Mouse (Mus musculus) CH12.LX (cell line): Measurements from ENCODE around the gene Dazap1. TPM values are rescaled to one million over a fixed set of nuclear protein-coding genes. Genes with fewer than 3 reads are reported as not detected.

ENCODE experiments used
- DNase-seq: peaks from one replicate; pipeline ENCODE4 v3.0.0-alpha.2; 2013; ENCODE audit errors: extremely low read depth
- H3K27ac ChIP-seq: 2 replicates; pipeline ENCODE4 v1.5.1; 2012; ENCODE audit warnings: low read depth, mild to moderate bottlenecking, control low read depth, moderate library complexity; ENCODE audit not compliant: insufficient read depth
- H3K27me3 ChIP-seq: replicated peaks from 2 replicates; pipeline ENCODE3; 2012; ENCODE audit warnings: inconsistent platforms
- H3K36me3 ChIP-seq, 2 experiments: replicated peaks in 1 of 2; 2 replicates each; pipeline versions ENCODE3 to v1.6.1; 2012; ENCODE audit warnings: inconsistent platforms in 1 of 2, low read length in 1 of 2, mild to moderate bottlenecking in 1 of 2, mixed read lengths in 1 of 2, moderate library complexity in 1 of 2; ENCODE audit not compliant: control insufficient read depth in 1 of 2, insufficient read depth in 1 of 2
- H3K4me1 ChIP-seq, 2 experiments: 2 replicates each; pipeline ENCODE4 v1.6.1; 2012; ENCODE audit warnings: inconsistent platforms in 1 of 2, moderate library complexity in 1 of 2; ENCODE audit not compliant: insufficient read depth in 2 of 2, control insufficient read depth in 1 of 2
- H3K4me2 ChIP-seq: 2 replicates; pipeline ENCODE4 v1.6.1; 2012; ENCODE audit warnings: low read depth, mild to moderate bottlenecking, control low read depth; ENCODE audit not compliant: poor library complexity, insufficient read depth, severe bottlenecking
- H3K4me3 ChIP-seq, 3 experiments: fragments of 150-350 bp in 1 of 3; sonication (generic) in 1 of 3; replicated peaks in 1 of 3; 2 replicates each; pipeline versions ENCODE3 to v1.5.1; 2011 to 2012; ENCODE audit warnings: low read depth in 2 of 3, low read length in 2 of 3, mild to moderate bottlenecking in 2 of 3, moderate library complexity in 2 of 3, control low read depth in 1 of 3, improper control_type of control experiment in 1 of 3, inconsistent platforms in 1 of 3, mixed read lengths in 1 of 3; ENCODE audit not compliant: poor library complexity in 1 of 3
- H3K79me2 ChIP-seq: replicated peaks from 2 replicates; pipeline ENCODE4 v1.6.1; 2012; ENCODE audit warnings: mild to moderate bottlenecking, moderate library complexity; ENCODE audit not compliant: control insufficient read depth, poor library complexity, insufficient read depth, severe bottlenecking; ENCODE audit errors: extremely low read depth
- H3K9ac ChIP-seq: 2 replicates; pipeline ENCODE4 v1.6.1; 2012; ENCODE audit warnings: low read depth, mild to moderate bottlenecking, control low read depth, moderate library complexity; ENCODE audit not compliant: insufficient read depth
- H3K9me3 ChIP-seq: replicated peaks from 2 replicates; pipeline ENCODE3; 2012; ENCODE audit warnings: low read length, inconsistent platforms, mixed read lengths
- BHLHE40 ChIP-seq: IDR thresholded peaks from 2 replicates; pipeline ENCODE4 v1.6.1; 2011; ENCODE audit warnings: mild to moderate bottlenecking, low read depth, low read length, improper control_type of control experiment
- CHD2 ChIP-seq: IDR thresholded peaks from 2 replicates; pipeline ENCODE4 v1.6.1; 2011; ENCODE audit warnings: low read length, improper control_type of control experiment
- CTCF ChIP-seq, 2 experiments: IDR thresholded peaks in 1 of 2; conservative IDR thresholded peaks in 1 of 2; 2 replicates each; pipeline ENCODE4 v1.5.1; 2011 to 2012; ENCODE audit warnings: low read depth in 2 of 2, low read length in 2 of 2, improper control_type of control experiment in 1 of 2, inconsistent platforms in 1 of 2, mild to moderate bottlenecking in 1 of 2, moderate library complexity in 1 of 2
- E2F4 ChIP-seq: IDR thresholded peaks from 2 replicates; pipeline ENCODE4 v1.6.1; 2011; ENCODE audit warnings: low read depth, low read length, improper control_type of control experiment; ENCODE audit not compliant: insufficient replicate concordance
- ELF1 ChIP-seq: IDR thresholded peaks from 2 replicates; pipeline ENCODE4 v1.6.1; 2014; ENCODE audit warnings: low read depth, mild to moderate bottlenecking, inconsistent platforms, low read length, improper control_type of control experiment
- ETS1 ChIP-seq: conservative IDR thresholded peaks from 2 replicates; pipeline ENCODE4 v1.6.1; 2012; ENCODE audit warnings: low read depth, mild to moderate bottlenecking, inconsistent platforms, low read length, improper control_type of control experiment, moderate library complexity
- GABPA ChIP-seq: IDR thresholded peaks from 2 replicates; pipeline ENCODE4 v1.6.1; 2012; ENCODE audit warnings: low read depth, low read length, improper control_type of control experiment, inconsistent platforms; ENCODE audit not compliant: insufficient replicate concordance
- HCFC1 ChIP-seq: IDR thresholded peaks from 2 replicates; pipeline ENCODE4 v1.6.1; 2012; ENCODE audit warnings: low read depth, mild to moderate bottlenecking, inconsistent platforms, low read length, improper control_type of control experiment
- IRF4 ChIP-seq: IDR thresholded peaks from 2 replicates; pipeline ENCODE4 v1.6.1; 2014; ENCODE audit warnings: low read depth, mild to moderate bottlenecking, inconsistent platforms, low read length, improper control_type of control experiment
- JUND ChIP-seq: conservative IDR thresholded peaks from 2 replicates; pipeline ENCODE4 v1.6.1; 2011; ENCODE audit warnings: low read depth, low read length, improper control_type of control experiment
- KAT2A ChIP-seq: IDR thresholded peaks from 2 replicates; pipeline ENCODE4 v1.6.1; 2012; ENCODE audit warnings: low read length, improper control_type of control experiment, inconsistent platforms; ENCODE audit not compliant: insufficient replicate concordance
- MAFK ChIP-seq: IDR thresholded peaks from 2 replicates; pipeline ENCODE4 v1.6.1; 2011; ENCODE audit warnings: low read length, improper control_type of control experiment; ENCODE audit not compliant: insufficient replicate concordance
- MAX ChIP-seq: IDR thresholded peaks from 2 replicates; pipeline ENCODE4 v1.6.1; 2011; ENCODE audit warnings: low read length, improper control_type of control experiment
- MAZ ChIP-seq: IDR thresholded peaks from 2 replicates; pipeline ENCODE4 v1.6.1; 2012; ENCODE audit warnings: low read depth, mild to moderate bottlenecking, inconsistent platforms, low read length, improper control_type of control experiment, moderate library complexity
- MYC ChIP-seq: IDR thresholded peaks from 2 replicates; pipeline ENCODE4 v1.6.1; 2011; ENCODE audit warnings: low read depth, mild to moderate bottlenecking, improper control_type of control experiment, low read length
- NRF1 ChIP-seq: IDR thresholded peaks from 2 replicates; pipeline ENCODE4 v1.6.1; 2014; ENCODE audit warnings: low read depth, mild to moderate bottlenecking, inconsistent platforms, low read length, improper control_type of control experiment, moderate library complexity
- PAX5 ChIP-seq: IDR thresholded peaks from 2 replicates; pipeline ENCODE4 v1.6.1; 2012; ENCODE audit warnings: low read length, inconsistent platforms, mixed read lengths
- POLR2A ChIP-seq: IDR thresholded peaks from 2 replicates; pipeline ENCODE4 v1.6.1; 2011; ENCODE audit warnings: low read depth, mild to moderate bottlenecking, improper control_type of control experiment, low read length
- RAD21 ChIP-seq: IDR thresholded peaks from 2 replicates; pipeline ENCODE4 v1.6.1; 2011; ENCODE audit warnings: low read depth, mild to moderate bottlenecking, low read length, improper control_type of control experiment, moderate library complexity
- RCOR1 ChIP-seq: conservative IDR thresholded peaks from 2 replicates; pipeline ENCODE4 v1.6.1; 2012; ENCODE audit warnings: low read depth, mild to moderate bottlenecking, inconsistent platforms, low read length, improper control_type of control experiment
- SMC3 ChIP-seq: IDR thresholded peaks from 2 replicates; pipeline ENCODE4 v1.6.1; 2011; ENCODE audit warnings: low read depth, low read length, improper control_type of control experiment
- TBP ChIP-seq: conservative IDR thresholded peaks from 2 replicates; pipeline ENCODE4 v1.6.1; 2011; ENCODE audit warnings: low read depth, low read length, improper control_type of control experiment
- UBTF ChIP-seq: IDR thresholded peaks from 2 replicates; pipeline ENCODE4 v1.6.1; 2012; ENCODE audit warnings: low read depth, mild to moderate bottlenecking, inconsistent platforms, low read length, improper control_type of control experiment, moderate library complexity
- USF1 ChIP-seq: IDR thresholded peaks from 2 replicates; pipeline ENCODE4 v1.6.1; 2014; ENCODE audit warnings: low read depth, mild to moderate bottlenecking, inconsistent platforms, low read length, improper control_type of control experiment
- USF2 ChIP-seq: conservative IDR thresholded peaks from 2 replicates; pipeline ENCODE4 v1.6.1; 2011; ENCODE audit warnings: low read depth, low read length, improper control_type of control experiment
- dilution Hi-C: fragments of 300-500 bp; cut with MboI; formaldehyde crosslinking; loops from 2 replicates; pipeline ENCODE4 v1.14.3; 2020; ENCODE audit warnings: low sequenced_read_pairs; ENCODE audit not compliant: extremely low pct_unique_long_range_greater_than_20kb, extremely low pct_ligation_motif_present
- in situ Hi-C: fragments of 300-500 bp; cut with MboI; formaldehyde crosslinking; loops from 3 replicates; pipeline ENCODE4 v1.14.3; 2019; ENCODE audit warnings: low sequenced_read_pairs, low pct_ligation_motif_present, low pct_unique_long_range_greater_than_20kb, mixed read lengths
- polyA plus RNA-seq: library from polyadenylated mRNA; unstranded; fragments of >175 nt; gene quantifications from 2 replicates; pipeline ENCODE4 v1.2.1, GENCODE M21; 2012; ENCODE audit warnings: low read depth; ENCODE audit not compliant: insufficient read length
- total RNA-seq, 2 experiments: library from RNA; depleted of rRNA; stranded (reverse); fragments of 300-350 nt in 1 of 2; fragments of >200 nt in 1 of 2; gene quantifications; 2 replicates each; pipeline ENCODE4 v1.2.3; 2012 to 2014

Dazap1 gene
- total and polyA plus RNA-seq, 3 experiments, result 162 to 236 (median 187) TPM

- peaks cover 4 to 27% of the 10 kb centered on the region in 2 experiments for H3K4me1 ChIP-seq
Observed at GRCm38 (mm10) chr10:80252011-80252410, 9.3 kb upstream of the Dazap1 start.

GRCm38 (mm10) chr10:80252493-80253274, 8.6 kb upstream of the Dazap1 start:
- in situ Hi-C loops, result no loop called here
- peaks cover 4 to 27% of the 10 kb centered on the region in 2 experiments for H3K4me1 ChIP-seq

More at GRCm38 (mm10) chr10:80252011-80252410, 9.3 kb upstream of the Dazap1 start:
- H3K4me3 ChIP-seq, result no peak overlapping the region
- in situ Hi-C loops, result no loop called here
- no peak for TF ChIP-seq E2F4
- no peak for TF ChIP-seq CHD2
- no peak for TF ChIP-seq SMC3
- no peak for TF ChIP-seq IRF4
- no peak for TF ChIP-seq JUND
- no peak for TF ChIP-seq ELF1
- no peak for TF ChIP-seq RCOR1
- no peak for TF ChIP-seq USF1
- no peak for TF ChIP-seq KAT2A
- no peak for TF ChIP-seq ETS1
- no peak for TF ChIP-seq MAX
- TF ChIP-seq RAD21, result no peak
- TF ChIP-seq USF2, result no peak
- no peak for TF ChIP-seq POLR2A
- no peak for TF ChIP-seq MYC
- TF ChIP-seq UBTF, result no peak
- TF ChIP-seq, all 38 proteins: peak for 0
- Histone ChIP-seq H3K27ac (no peak overlapping the region), H3K4me2 (no peak overlapping the region), H3K27me3 (no peaks in the 10 kb centered on the region), H3K36me3 (peaks cover 47 to 66% of the 10 kb centered on the region in 2 experiments), H3K9ac (no peak overlapping the region), H3K79me2 (peaks cover 21% of the 10 kb centered on the region), H3K9me3 (no peaks in the 10 kb centered on the region)
- dilution Hi-C loops, result no loop called here
- no peak for DNase-seq

More at GRCm38 (mm10) chr10:80252493-80253274, 8.6 kb upstream of the Dazap1 start:
- dilution Hi-C loops, result no loop called here
- Histone ChIP-seq H3K4me2 (no peak overlapping the region), H3K4me3 (no peak overlapping the region), H3K9ac (no peak overlapping the region), H3K9me3 (no peaks in the 10 kb centered on the region), H3K36me3 (peaks cover 52 to 71% of the 10 kb centered on the region in 2 experiments), H3K27ac (no peak overlapping the region), H3K79me2 (peaks cover 21% of the 10 kb centered on the region), H3K27me3 (no peaks in the 10 kb centered on the region)
- no peak for TF ChIP-seq MAZ
- TF ChIP-seq USF1, result no peak
- no peak for TF ChIP-seq HCFC1
- no peak for TF ChIP-seq RCOR1
- TF ChIP-seq MAFK, result no peak
- TF ChIP-seq POLR2A, result no peak
- no peak for TF ChIP-seq JUND
- TF ChIP-seq IRF4, result no peak
- TF ChIP-seq BHLHE40, result no peak
- no peak for TF ChIP-seq USF2
- TF ChIP-seq MYC, result no peak
- TF ChIP-seq NRF1, result no peak
- TF ChIP-seq GABPA, result no peak
- no peak for TF ChIP-seq MAX
- TF ChIP-seq CTCF (conservative IDR thresholded peaks at IDR 0.05 in 1 of 2, IDR thresholded peaks at IDR 0.05 in 1 of 2; ENCODE audit: low read depth in 2 of 2, low read length in 2 of 2), result no peak
- TF ChIP-seq PAX5, result no peak
- no peak for TF ChIP-seq SMC3
- no peak for TF ChIP-seq TBP
- no peak for DNase-seq
